Mouse (Mus musculus) thymus, postnatal 4 days (tissue): ENCODE measurements around the gene Cacna1f.

Experiments
- DNase-seq: peaks from one replicate; pipeline ENCODE4 v3.0.0; 2021

The Cacna1f gene

DNA sequence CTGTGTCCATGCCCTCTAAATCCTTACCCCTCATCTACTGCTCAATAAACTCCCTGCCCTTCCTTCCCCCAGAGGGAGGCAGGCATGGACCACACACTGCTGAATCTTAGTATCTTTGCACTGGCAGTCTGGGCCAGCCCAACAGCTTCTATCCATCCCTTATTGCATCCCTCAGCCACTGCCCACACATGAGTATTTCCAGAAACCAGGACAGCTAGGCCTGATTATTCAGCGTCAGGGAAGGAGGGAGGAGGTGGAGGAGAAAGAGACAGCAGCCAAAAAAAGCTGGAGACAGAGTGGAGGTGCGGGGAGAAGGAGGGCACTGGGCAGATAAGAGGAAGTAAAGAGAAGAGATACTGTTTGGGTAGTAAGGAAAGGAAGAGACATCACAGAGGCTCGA lies 28.2 kb downstream of the Cacna1f start:
- no peak for DNase-seq

DNA sequence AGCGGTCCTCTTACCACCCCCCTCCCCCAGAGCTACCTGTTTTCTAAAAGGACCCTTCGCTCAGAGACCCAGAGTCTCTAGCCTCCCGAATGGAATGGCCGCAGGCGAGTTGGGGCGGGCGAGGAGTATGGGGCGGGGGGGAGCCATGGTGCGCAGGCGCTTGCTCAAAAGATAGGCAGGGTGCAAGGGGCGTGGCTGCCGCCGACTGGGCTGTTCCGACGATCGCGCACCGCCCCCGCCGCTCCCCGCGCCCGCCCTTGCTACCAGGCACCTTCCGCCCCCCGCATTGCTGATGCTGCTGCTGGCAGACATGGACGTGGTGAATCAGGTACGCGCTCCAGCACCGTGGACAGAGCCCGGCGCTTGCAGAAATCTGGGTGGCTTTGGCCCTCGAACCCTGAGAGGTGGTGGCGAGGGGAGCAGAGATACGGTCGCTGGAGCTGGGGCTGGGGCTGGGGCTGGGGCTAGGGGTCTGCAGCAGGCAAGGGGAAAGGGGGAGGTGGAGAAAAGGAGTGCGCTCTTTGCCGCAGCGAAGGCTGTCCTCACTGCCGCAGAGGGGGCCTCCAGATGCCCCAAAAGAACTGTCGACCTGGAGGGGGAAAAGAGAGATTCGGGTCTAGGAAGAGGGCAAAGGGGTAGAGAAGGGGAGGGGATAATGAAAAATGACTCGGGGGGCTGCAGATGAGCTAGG lies 31.7 kb downstream of the Cacna1f start, which contains the start of gene Syp:
Gene Syp, plus strand, starts transcription at position 71 of the 691 bp plus-strand sequence.
- peak; percentile 92 for DNase-seq

DNA sequence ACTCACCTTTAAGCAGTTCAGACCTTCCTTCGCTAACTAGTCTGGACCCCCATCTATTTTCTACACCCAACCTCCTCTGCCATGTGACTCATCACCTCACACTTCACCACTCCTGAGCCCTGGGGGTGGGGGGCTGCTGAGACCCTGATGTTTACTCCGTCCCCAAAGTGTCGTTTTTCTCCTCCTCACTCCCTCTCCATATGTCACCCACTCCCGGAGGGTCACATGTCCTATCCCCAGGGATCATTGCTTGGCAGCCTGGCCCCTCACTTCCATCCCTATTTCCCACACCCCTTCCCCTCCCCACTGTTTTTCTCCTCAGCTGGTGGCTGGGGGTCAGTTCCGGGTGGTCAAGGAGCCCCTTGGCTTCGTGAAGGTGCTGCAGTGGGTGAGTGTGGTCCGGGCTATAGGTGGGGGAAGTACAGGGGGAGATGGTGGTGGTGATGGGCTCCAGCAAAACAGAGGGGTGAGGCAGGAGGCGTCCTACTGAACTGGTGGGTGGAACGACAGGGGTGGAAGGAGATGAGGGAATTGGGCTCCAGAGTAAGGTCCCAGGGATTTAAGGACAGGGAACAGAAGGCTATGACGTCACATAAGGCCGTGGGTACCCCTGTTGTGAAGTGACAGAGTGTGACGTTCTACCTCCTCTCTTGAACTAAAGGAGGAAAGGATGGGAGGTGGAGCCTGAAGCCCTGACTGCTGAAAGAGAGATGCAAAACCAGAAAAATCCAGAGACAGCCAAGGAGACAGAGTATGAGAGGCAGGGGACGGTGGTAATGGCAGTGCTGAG lies 32.8 kb downstream of the Cacna1f start:
- DNase-seq: no peak

DNA sequence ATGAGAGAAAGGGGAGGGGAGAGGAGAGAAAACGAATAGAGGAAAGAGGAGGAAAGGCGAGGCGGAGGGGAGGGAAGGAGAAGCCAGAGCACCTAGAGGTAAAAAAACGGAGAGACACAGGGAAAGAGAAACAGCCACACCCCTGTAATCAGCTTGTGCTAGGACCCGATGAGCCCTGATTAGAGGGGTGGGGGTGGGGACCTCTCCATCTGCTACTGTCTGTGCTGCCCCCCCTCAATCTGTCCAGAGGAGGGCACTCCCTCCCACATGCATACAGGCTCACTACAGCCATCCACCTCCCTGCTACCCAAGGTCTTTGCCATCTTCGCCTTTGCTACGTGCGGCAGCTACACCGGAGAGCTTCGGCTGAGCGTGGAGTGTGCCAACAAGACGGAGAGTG lies 33.9 kb downstream of the Cacna1f start:
- no peak for DNase-seq

DNA sequence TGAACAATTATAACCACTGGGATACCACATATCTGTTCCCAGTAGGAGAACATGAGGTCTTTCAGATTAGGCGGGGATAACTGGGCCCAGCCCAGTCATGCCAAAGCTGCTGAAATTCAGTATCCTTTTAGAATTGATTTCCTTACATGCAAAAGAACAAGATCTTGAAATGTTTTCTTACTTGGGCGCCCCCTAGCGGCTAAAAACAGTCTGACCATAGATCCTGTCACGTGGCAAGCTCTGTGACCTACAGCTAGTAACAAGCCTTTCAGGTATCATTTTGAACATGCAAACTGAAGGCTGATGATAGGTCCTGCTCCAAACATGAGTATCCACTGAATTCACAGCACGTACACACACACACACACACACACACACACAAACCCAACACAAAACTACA lies 38.5 kb downstream of the Cacna1f start:
- peak; percentile 90 for DNase-seq

DNA sequence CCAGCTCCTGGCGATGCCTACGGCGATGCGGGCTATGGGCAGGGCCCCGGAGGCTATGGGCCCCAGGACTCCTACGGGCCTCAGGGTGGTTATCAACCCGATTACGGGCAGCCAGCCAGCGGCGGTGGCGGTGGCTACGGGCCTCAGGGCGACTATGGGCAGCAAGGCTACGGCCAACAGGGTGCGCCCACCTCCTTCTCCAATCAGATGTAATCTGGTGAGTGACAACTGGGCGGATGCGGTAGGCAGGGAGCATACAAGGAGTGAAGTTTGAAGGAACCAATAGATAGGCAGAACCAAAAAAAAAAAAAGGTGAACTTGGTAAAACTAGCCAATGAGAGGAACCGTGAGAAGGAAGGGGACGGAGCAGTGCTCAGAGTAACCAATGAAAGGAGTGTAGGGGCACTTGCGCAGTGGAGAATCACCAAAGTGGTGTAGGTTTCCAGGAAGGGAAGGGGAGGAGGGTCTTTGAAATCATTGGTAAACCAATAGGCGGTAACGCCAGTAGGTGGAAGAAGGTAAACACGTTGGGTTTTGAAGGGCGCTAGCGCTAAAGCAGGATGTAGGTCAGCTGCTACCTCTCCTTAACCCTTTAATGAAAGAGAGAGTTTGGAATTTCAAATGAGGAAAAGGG lies 41.9 kb downstream of the Cacna1f start:
- peak; percentile 76 for DNase-seq

DNA sequence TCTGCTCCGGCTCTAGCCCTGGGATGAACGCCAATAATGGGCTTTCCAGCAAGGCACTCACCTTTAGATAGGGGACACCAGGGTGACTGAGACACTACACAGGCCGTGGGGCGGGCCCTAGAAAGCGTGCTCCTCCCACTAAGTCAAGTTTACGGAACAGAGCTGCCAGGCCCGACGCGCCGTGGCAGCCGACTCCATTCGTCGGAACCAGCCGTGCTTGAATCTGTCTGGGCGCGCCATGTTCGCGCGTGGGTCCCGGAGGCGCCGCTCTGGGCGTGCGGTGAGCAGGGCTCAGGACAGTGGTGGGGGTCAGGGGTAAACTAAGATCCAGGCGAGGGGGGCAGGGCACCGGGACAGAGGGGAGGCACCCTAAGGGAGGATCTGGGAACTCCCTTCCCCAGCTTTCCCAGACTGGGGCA lies 50.3 kb downstream of the Cacna1f start, which contains the start of gene Prickle3:
Gene Prickle3, plus strand, starts transcription at position 40 of the 419 bp plus-strand sequence.
- peak; percentile 63 for DNase-seq

DNA sequence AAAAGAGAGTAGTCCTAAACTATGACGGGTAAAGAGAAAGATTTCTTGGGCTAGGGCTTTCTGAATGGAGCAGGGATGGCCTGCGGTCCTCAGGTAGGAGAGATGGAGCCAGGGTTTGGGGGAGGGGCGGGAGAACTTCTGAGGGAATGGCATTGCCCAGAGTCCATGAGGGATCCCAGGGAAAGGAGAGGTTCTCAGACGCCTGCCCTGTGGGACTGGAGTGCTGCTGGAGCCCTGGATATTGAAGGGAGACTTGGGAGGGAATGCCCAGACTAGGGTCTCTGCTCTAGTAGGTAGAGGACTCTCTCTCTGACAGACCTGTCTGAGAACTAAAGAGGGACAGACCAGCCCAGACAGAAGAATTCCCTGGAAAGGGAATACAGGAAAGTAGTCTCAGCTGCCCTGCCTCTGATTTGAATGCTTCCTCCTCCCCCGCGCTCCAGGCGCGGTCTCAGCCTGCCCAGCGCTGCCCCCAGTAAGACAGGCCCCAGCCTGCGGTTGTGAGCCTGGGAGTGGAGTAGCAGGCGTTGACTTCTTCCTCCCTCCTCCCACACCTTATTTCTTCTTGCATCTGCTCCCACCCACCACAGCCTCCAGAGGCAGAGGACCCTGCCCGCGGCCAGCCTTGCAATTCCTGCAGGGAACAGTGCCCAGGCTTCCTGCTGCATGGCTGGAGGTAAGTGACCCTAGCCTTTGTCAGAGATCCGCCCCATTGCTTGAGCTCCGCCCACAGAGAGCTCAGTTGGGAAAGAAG lies 51.3 kb downstream of the Cacna1f start:
- no peak for DNase-seq

DNA sequence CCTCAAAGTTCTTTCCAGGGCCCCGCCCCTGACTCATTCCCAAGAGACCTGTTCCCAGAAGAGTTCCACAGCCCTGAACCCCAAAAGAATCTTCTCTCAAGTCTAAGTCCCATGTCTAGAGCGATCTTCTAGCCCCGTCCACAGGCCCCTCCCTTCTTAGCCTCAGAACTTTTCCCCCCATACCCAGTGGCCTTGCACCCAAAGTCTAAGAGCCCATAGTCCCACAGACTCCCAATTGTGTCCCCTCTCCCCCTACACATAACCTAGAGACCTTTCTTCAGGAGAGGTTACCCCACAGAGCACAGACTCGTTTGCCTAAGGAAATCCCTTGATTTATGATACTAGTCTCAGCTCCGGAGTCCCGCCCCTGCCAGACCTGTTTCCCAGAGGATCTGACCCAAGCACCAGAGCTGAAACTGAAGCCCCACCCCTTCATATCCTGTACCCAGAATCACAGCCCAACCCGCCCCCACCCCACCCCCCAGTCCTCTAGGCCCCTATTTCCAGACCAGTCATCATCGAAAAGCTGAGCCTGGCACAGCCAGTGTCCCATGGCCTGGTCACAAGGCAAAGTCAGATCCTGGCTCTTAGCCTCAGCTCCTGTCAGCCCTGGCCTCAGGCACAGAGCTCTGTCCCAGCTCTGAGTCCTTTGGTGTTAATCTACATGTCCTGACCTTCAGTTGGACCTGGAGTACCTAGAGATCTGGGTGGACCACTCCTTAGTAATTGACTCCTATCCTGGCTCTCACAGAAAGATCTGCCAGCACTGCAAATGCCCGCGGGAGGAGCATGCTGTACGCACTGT lies 52.1 kb downstream of the Cacna1f start:
- no peak for DNase-seq

DNA sequence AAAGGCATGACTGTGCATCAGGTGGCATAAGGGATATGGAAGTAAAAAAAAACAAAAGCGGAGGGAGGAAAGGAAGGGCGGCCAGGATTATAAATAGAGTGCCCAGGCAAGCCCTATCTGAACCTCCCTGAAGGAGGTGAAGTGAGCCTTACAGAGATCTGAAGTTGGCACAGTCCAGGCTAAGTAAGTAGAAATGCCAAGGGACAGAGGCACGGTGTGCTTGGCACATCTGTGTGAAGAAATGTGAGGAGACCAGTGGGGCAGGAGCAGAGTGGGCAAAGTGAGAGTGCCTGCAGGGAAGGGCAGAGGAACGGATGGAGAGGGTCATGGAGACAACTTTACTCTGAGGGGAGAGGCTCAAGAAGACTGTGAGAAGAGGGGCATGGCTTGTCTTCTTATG lies 54.2 kb downstream of the Cacna1f start:
- DNase-seq: no peak

DNA sequence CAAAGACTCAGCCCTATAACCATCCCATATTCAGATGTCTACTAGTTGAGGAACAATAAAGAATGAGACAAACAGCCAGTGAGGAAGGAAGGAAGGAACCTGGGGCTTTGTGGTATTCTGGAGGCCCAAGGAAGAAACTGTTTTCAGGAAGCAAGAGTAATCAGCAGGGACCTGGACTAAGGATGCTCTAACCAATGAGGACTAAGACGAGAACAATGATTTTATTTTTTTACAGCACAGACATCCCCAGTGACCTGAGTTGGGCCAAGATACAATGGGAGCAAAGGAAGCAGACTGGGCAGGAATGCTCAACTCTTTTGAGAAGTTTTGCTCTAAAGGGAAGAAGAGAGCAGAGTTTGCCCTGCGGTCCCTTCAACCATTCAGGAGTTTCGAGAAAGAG lies 56.1 kb downstream of the Cacna1f start:
- DNase-seq: no peak

DNA sequence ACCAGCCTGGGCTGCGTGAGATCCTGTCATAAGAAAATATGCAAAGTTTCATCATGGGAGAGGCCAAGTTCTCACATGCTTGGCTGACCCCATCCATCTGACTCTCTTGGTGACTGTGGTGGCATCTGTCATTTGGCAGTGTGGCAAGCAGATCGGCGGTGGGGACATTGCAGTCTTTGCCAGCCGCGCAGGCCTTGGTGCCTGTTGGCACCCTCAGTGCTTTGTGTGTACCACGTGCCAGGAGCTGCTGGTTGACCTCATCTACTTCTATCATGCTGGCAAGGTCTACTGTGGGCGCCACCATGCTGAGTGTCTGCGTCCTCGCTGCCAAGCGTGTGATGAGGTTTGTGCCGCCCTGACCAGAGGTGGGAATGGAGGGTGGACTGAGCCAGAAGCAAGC lies 57.9 kb downstream of the Cacna1f start:
- DNase-seq: no peak

DNA sequence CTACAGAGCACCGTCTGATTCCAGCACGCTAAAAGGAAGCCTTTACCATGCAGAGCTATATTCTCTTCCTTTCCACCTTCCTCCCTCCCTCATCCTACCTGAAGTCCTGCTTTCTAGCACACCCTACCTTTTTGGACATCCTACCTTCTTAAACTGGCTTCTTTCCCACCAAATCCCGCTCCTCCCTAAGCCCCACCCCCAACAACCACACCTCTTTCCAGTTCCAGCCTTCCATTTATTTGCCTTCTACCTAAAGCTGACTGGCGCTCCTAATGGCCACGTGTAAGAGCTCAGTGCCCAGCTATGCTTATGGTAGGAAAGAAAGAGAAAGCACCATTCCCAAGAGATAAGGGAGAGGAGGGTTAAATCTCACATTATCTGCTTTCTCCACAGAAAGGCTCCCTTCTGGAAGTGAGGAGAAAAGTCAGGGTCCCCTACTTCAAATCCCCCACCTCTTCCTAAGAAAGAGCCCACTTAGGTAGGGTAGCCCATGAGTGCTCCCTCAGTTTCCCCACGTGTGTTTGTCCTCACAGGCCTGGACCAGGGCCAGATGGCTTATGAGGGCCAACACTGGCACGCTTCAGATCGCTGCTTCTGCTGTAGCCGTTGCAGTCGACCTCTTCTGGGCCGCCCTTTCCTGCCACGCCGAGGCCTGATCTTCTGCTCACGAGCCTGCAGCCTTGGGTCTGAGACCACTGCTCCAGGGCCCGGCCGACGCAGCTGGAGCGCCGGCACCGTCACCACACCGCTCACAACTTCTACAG lies 59.0 kb downstream of the Cacna1f start:
- DNase-seq: no peak

DNA sequence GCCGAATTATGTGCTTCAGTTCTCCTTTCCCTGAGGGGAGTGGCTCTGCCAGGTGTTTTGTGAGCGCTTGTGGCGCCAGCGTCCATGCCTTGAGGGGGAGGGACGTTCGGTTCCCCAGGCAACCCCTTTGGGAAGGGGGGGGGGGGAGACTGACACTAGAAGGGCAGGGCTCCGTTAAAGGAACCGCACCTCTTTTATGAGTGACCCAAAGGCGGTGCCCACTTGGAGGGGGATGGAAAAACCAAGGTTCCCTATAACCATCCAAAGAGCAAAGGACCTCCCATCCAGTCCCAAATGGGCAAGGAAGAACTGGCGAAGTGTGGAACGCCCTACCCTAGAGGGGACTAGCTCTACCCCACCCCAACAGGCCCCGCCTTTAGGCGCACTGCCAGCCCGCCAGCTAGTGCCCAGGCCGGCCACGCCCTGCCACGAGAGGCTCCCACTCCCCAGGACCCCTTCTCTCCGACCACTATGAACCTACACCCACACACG lies 63.6 kb downstream of the Cacna1f start:
- DNase-seq: peak; percentile 60

DNA sequence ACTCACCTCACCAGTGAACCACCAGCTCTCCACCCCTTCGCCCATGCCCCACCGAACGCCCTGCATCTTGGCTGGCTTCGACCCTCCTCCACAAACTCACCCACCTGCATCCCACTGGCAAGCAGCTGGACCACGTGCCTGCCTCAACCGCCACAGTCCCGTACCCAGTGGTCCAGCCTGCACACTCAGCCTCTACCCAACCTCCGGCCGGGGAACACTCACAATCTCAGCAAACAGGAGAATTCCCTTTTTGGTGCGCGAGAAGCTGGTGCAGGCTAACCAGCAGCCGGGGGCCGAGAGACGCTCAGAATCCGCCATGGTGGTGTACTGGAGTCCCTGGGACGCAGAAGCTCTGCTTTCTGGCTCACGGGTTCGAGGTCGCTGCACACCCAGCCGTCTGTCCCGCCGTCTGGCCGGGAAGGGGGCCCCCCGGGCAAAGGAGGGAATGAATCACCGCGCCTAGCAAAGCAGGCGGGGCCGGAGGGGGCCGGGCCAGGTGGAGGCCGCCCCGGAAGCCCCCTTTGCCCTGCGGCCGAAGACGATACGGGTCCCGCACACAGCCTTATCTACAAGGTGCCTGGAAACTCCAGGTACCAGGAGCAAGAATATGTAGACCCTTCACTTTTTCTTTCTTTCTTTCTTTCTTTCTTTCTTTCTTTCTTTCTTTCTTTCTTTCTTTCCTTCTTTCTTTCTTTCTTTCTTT lies 64.2 kb downstream of the Cacna1f start, which contains the start of gene Plp2:
Gene Plp2, minus strand, starts transcription at position 470 of the 703 bp plus-strand sequence.
- DNase-seq: peak; percentile 57

DNA sequence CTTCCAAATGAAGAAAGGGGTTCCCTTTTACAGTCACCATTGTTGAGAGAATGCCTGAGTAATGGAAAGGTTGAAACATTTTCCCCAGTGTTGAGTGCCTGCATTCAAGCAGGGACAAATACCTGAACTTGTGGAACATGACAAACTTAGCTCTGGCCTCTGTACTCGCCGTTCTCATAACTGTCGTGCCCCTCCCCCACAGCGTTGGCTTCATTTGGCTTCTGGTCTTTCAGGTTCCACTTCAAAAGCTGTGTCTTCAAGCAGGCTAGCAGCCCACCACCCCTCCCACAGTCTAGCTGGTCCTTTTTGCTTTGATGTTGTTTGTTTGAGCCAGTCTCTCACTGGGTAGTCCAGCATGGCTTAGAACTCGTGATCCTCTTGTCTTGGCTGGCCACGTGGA lies 65.9 kb downstream of the Cacna1f start:
- DNase-seq: peak; percentile 17

DNA sequence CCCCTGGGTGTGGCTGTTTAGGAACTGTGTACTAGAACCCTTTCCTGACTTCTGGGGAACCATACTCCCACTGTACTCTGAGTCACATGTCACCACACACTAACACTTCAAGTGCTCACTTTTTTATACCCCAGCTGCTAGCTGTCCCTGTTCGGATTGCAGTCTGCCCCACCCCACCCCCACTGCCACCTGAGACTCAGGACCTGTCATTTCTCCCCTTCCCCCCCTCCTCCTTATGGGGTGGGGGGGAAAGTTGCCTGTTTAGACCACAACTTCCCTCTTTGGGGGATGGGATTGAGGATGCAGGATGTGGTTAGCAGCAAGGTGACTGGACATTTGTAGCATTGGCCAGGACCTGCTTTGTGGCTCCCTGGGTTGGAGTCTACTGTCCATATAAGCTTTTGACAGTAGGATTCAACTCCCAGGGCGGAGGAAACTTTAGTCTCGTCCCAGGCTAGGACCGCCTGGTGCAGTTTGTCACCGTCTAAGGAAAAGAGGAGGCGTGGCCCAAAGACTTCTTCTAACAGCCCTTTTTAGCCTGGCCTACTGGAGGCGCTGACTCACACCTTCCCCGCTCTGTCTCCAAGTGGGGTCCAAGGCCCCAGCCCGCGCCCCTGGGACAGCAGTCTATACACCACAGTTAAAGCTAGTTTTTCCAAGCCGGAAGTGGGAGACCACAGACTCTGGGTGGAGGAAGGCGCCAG lies 66.8 kb downstream of the Cacna1f start:
- DNase-seq: peak; percentile 66

DNA sequence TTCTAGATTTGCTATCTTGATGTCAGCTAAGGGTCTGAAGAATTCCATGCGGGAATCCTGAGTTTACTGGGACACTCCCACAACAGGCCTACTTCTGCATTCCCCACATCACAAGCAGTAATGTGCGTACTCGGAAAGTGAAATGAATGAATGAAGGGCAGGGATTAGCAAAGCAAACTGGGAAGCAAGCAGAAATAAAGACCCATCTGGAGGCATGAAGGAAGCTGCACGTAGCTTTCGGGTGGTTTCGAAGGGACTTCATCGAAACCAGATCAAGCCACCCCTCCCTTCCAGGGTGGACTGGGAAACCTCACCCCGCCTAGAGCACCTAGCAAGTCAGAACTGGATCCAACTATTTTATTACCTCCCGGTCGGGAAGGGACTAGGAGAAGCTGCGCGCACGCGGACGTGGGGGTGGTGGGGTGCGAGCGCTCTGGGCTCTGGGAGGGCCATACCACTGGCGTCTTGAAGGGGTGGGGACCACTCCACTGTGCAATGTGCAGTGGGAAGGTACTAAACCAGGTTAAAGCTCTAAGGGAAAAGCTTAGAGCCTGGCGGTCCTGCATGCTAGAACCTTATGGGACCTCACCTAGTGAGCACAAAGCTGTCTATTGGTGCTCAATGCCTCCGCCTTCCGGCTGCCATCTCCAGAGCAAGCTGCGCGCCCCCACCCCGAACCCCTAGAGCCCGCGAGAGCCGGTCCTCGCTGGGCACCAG lies 67.6 kb downstream of the Cacna1f start:
- peak; percentile 65 for DNase-seq

DNA sequence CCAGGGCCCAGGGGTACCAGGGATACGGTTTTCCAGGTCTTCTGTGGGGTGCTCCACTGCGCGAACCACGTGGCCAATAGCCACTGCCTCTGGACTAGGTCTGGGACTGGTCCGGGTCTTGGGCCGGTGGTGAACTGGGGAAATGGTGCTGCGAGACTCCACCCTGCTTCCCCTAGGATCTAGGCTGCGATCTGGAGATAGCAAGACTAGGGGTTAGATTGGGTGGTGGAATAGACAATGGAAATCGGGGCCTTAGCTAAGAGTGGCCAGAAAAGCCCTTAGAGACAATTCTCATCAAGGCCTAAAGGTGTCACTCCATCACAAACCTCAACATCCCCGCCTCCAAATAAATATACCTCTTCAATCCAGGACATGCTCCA lies 68.1 kb downstream of the Cacna1f start:
- DNase-seq: no peak
